Mouse (Mus musculus) CD4-positive, CD25-positive, alpha-beta regulatory T cell, adult 4 months (primary cell): ENCODE data around the gene Med10. TPM values are rescaled to one million over a fixed set of nuclear protein-coding genes. Genes with fewer than 3 reads are reported as not detected.

Source experiments
- ATAC-seq: one replicate; pipeline ENCODE4 v1.8.0; 2017
- polyA plus RNA-seq, 2 experiments: library from polyadenylated mRNA; unstranded; fragments of 100-300 nt; shearing (Covaris generic); gene quantifications; one replicate each; pipeline ENCODE4 v1.2.1; 2017

Med10 gene
- polyA plus RNA-seq, 2 experiments from 2014 or later: 160 to 164 TPM

- ATAC-seq: no peak
Observed at GRCm38 (mm10) chr13:69832578-69832977, 30.4 kb downstream of the Med10 start.

- ATAC-seq: no peak
Observed at GRCm38 (mm10) chr13:69833416-69833815, 31.2 kb downstream of the Med10 start.

GRCm38 (mm10) chr13:69845592-69845991 lies 43.4 kb downstream of the Med10 start:
- no peak for ATAC-seq

GRCm38 (mm10) chr13:69849579-69849978 lies 47.4 kb downstream of the Med10 start:
- no peak for ATAC-seq

GRCm38 (mm10) chr13:69852313-69852712 lies 50.1 kb downstream of the Med10 start:
- ATAC-seq: no peak

GRCm38 (mm10) chr13:69853425-69854043 lies 51.3 kb downstream of the Med10 start:
- ATAC-seq: no peak

- no peak for ATAC-seq
Observed at GRCm38 (mm10) chr13:69855941-69856340, 53.7 kb downstream of the Med10 start.

GRCm38 (mm10) chr13:69862276-69862675 lies 60.1 kb downstream of the Med10 start:
- ATAC-seq: no peak

- ATAC-seq: no peak
Observed at GRCm38 (mm10) chr13:69864911-69865310, 62.7 kb downstream of the Med10 start.

Other genes starting within 250 kb of the Med10 start
- 1 to 10 TPM in 1 of 2 experiments, under 1 TPM in 1; 0.32 to 1.9 TPM for gene Srd5a1, start 191.0 kb upstream of the Med10 start, polyA plus RNA-seq
- gene Ube2ql1, start 62.5 kb upstream of the Med10 start, polyA plus RNA-seq: not detected